Mouse (Mus musculus): ENCODE data around the gene Lsmem1. TPM values are rescaled to one million over a fixed set of nuclear protein-coding genes. Genes with fewer than 3 reads are reported as not detected.

Lsmem1 gene
- polyA plus RNA-seq, 1 experiment = 2.0 TPM

- no peak overlapping the region for H3K27ac ChIP-seq (ENCODE audit: insufficient read depth, low read length)
- no peak overlapping the region for H3K4me3 ChIP-seq (replicated peaks; ENCODE audit: insufficient read depth, low read depth, low read length)
- no peaks in the 10 kb centered on the region for H3K4me1 ChIP-seq (ENCODE audit: control insufficient read depth, insufficient read depth, low read length)
- no peak for TF ChIP-seq CTCF (IDR thresholded peaks at IDR 0.05; ENCODE audit: borderline replicate concordance, insufficient read depth, low read depth, low read length)
- no peak for TF ChIP-seq POLR2A (IDR thresholded peaks at IDR 0.05; ENCODE audit: borderline replicate concordance, insufficient read depth, low read length)
- WGBS = 93% methylated on average over 4 of the region's 4 CpGs
- DNase-seq = no peak
- H3K27me3 ChIP-seq (ENCODE audit: control insufficient read depth, insufficient read depth, low read length) = no peaks in the 10 kb centered on the region
Observed at GRCm38 (mm10) chr12:40207909-40208308, 8.6 kb upstream of the Lsmem1 start.

GRCm38 (mm10) chr12:40202161-40203035 lies 3.1 kb upstream of the Lsmem1 start:
- DNase-seq = no peak
- 92% methylated on average over 7 of the region's 7 CpGs for WGBS
- TF ChIP-seq CTCF (IDR thresholded peaks at IDR 0.05; ENCODE audit: borderline replicate concordance, insufficient read depth, low read depth, low read length) (no peak), POLR2A (IDR thresholded peaks at IDR 0.05; ENCODE audit: borderline replicate concordance, insufficient read depth, low read length) (no peak)

DNA sequence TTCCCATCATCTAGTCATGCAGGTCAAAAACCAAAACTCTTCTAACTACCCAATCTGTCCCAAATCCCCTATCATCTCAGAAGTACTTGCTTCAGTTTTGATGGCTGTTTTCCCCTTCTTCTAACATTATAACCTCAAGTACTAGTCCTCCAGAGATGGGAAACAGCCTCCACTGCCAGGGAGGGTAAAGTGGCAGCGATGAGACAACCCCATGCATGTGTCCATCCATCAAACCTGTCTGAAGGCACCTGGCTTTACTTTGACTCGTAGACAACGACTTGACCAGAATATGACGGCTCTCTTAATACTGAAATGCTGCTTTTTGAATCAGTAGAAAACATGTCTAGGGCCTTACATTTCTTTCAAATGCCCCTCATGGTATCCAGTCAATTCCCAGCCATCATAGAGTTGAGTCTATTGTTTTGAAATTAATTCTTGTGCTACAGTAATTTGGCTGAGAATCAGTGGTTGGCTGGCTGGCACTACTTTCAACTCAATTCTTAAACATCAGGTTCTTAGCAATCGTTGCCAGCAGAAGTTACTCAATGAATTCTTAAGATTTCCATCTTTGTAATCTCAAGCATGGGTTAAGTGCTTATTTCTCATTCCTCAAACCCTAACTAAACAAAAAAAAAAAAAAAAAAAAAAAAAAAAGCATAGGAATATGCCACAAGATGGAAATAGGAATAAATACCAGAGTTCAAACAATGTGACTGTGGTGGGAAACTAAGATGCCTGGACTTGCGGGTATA lies 1.4 kb upstream of the Lsmem1 start:
- Histone ChIP-seq H3K27me3 (ENCODE audit: control insufficient read depth, insufficient read depth, low read length) (no peaks in the 10 kb centered on the region), H3K4me3 (replicated peaks; ENCODE audit: insufficient read depth, low read depth, low read length) (no peak overlapping the region), H3K27ac (ENCODE audit: insufficient read depth, low read length) (no peak overlapping the region), H3K4me1 (ENCODE audit: control insufficient read depth, insufficient read depth, low read length) (no peaks in the 10 kb centered on the region)
- TF ChIP-seq CTCF (IDR thresholded peaks at IDR 0.05; ENCODE audit: borderline replicate concordance, insufficient read depth, low read depth, low read length) = no peak
- no peak for TF ChIP-seq POLR2A (IDR thresholded peaks at IDR 0.05; ENCODE audit: borderline replicate concordance, insufficient read depth, low read length)
- DNase-seq = no peak
- 76% methylated on average over 6 of the region's 6 CpGs for WGBS

More at GRCm38 (mm10) chr12:40202161-40203035, 3.1 kb upstream of the Lsmem1 start:
- Histone ChIP-seq H3K27me3 (ENCODE audit: control insufficient read depth, insufficient read depth, low read length) (no peaks in the 10 kb centered on the region), H3K27ac (ENCODE audit: insufficient read depth, low read length) (no peak overlapping the region), H3K4me3 (replicated peaks; ENCODE audit: insufficient read depth, low read depth, low read length) (no peak overlapping the region), H3K4me1 (ENCODE audit: control insufficient read depth, insufficient read depth, low read length) (no peaks in the 10 kb centered on the region)

DNA sequence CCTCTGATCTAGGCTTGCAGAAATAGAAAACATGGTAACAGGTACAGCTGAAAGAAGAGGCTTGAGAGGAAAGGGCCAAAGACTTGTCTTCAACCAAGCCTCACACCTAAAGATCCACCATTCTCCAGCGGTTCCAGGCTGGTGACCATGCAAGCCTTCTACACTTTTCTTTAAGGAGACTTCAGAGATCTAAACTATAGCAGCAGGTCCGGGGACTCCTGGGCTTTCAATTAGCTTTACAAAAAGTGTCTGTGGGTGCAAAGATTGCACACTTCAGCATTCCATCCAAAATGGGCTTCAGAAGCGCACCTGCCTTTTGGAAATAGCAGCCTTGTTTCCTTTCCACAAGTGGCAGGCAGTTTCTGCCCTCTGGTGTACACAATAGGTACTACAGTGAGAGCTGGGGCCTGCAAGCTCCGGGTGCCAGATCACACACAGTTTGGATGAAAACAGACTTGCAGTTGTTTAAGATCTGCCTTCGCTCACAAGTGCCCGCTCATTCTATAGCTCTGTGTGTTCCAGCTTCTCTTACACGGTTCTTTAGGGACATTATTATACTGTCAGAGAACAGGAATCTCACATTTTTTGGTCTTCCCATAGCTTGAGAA lies 609 bp upstream of the Lsmem1 start:
- no peak overlapping the region for H3K27ac ChIP-seq (ENCODE audit: insufficient read depth, low read length)
- 40% methylated on average over 7 of the region's 7 CpGs for WGBS
- DNase-seq = peak; percentile 56 to 68
- H3K27me3 ChIP-seq (ENCODE audit: control insufficient read depth, insufficient read depth, low read length) = no peaks in the 10 kb centered on the region
- TF ChIP-seq POLR2A (IDR thresholded peaks at IDR 0.05; ENCODE audit: borderline replicate concordance, insufficient read depth, low read length) (no peak), CTCF (IDR thresholded peaks at IDR 0.05; ENCODE audit: borderline replicate concordance, insufficient read depth, low read depth, low read length) (peak; percentile 74)
- H3K4me3 ChIP-seq (replicated peaks; ENCODE audit: insufficient read depth, low read depth, low read length) = no peak overlapping the region
- H3K4me1 ChIP-seq (ENCODE audit: control insufficient read depth, insufficient read depth, low read length) = no peaks in the 10 kb centered on the region

- WGBS = 82% methylated on average over 9 of the region's 9 CpGs
- no peak overlapping the region for H3K27ac ChIP-seq (ENCODE audit: insufficient read depth, low read length)
- TF ChIP-seq CTCF (IDR thresholded peaks at IDR 0.05; ENCODE audit: borderline replicate concordance, insufficient read depth, low read depth, low read length) (no peak), POLR2A (IDR thresholded peaks at IDR 0.05; ENCODE audit: borderline replicate concordance, insufficient read depth, low read length) (no peak)
- no peak for DNase-seq
- no peaks in the 10 kb centered on the region for H3K4me1 ChIP-seq (ENCODE audit: control insufficient read depth, insufficient read depth, low read length)
- H3K27me3 ChIP-seq (ENCODE audit: control insufficient read depth, insufficient read depth, low read length) = no peaks in the 10 kb centered on the region
- no peak overlapping the region for H3K4me3 ChIP-seq (replicated peaks; ENCODE audit: insufficient read depth, low read depth, low read length)
Observed at GRCm38 (mm10) chr12:40198427-40198826, 863 bp downstream of the Lsmem1 start.

DNA sequence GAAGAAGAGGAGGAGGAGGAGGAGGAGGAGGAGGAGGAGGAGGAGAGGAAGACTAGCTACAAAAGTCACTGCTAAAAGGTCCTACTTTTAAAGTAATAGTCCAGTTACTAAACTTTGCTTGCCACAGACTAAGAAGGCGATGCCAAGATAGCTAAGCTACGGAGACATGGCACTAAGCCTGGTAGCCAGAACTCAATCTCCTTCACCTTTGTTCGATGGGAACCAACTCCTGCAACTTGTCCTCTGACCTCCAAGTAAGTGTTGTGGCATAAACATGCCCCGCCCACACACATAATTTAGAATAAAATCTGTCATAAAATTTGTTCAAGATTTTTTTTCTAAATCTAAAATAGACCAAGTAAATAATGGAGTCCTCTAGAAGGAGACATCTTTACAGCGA lies 1.3 kb downstream of the Lsmem1 start:
- WGBS = 87% methylated on average over 5 of the region's 5 CpGs
- no peak overlapping the region for H3K4me3 ChIP-seq (replicated peaks; ENCODE audit: insufficient read depth, low read depth, low read length)
- DNase-seq = no peak
- H3K27ac ChIP-seq (ENCODE audit: insufficient read depth, low read length) = no peak overlapping the region
- no peaks in the 10 kb centered on the region for H3K4me1 ChIP-seq (ENCODE audit: control insufficient read depth, insufficient read depth, low read length)
- H3K27me3 ChIP-seq (ENCODE audit: control insufficient read depth, insufficient read depth, low read length) = no peaks in the 10 kb centered on the region
- TF ChIP-seq CTCF (IDR thresholded peaks at IDR 0.05; ENCODE audit: borderline replicate concordance, insufficient read depth, low read depth, low read length) = no peak
- no peak for TF ChIP-seq POLR2A (IDR thresholded peaks at IDR 0.05; ENCODE audit: borderline replicate concordance, insufficient read depth, low read length)

DNA sequence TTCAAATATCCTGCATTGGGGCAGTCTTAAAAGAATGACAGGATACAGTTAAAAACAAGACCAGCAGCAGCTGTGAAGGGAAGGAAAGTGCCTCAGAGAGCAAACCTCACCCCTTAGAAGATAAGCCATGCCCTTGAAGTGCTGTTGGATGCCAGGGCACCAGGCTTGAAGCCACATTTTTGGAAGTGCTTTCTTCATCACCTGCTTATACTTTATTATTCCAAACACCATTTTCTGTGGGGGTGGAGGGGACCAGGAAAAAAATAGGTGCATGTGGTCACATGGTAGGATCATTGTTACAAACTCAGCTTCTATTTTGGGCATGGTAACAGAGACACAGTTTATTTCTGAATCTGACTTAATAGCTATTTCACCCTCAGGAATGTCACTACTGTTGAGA lies 1.8 kb downstream of the Lsmem1 start:
- H3K27ac ChIP-seq (ENCODE audit: insufficient read depth, low read length) = no peak overlapping the region
- no peaks in the 10 kb centered on the region for H3K27me3 ChIP-seq (ENCODE audit: control insufficient read depth, insufficient read depth, low read length)
- H3K4me1 ChIP-seq (ENCODE audit: control insufficient read depth, insufficient read depth, low read length) = no peaks in the 10 kb centered on the region
- DNase-seq = no peak
- H3K4me3 ChIP-seq (replicated peaks; ENCODE audit: insufficient read depth, low read depth, low read length) = no peak overlapping the region
- no peak for TF ChIP-seq CTCF (IDR thresholded peaks at IDR 0.05; ENCODE audit: borderline replicate concordance, insufficient read depth, low read depth, low read length)
- no peak for TF ChIP-seq POLR2A (IDR thresholded peaks at IDR 0.05; ENCODE audit: borderline replicate concordance, insufficient read depth, low read length)

All from cerebellum, adult 2 months (tissue).